Mouse (Mus musculus) midbrain, postnatal 0 days (tissue): Measurements from ENCODE around the gene Sytl3. TPM values are rescaled to one million over a fixed set of nuclear protein-coding genes. Genes with fewer than 3 reads are reported as not detected.
A peak's percentile ranks its signal among the peaks of the same experiment; 100 is the strongest.
"Not testable (repeated sequence)": the region's sequence is repeated elsewhere in the genome, so short reads cannot be mapped to it uniquely, and the experiment has no call there.

ENCODE experiments used
- ATAC-seq: fragments of 200-750 bp; cut with Nextera tagmentation; 2 replicates; pipeline ENCODE4 v1.8.0; 2017; ENCODE audit warnings: moderate number of reproducible peaks, mild to moderate bottlenecking, moderate TSS enrichment, moderate library complexity; ENCODE audit not compliant: low FRiP score
- DNase-seq: peaks from one replicate; pipeline ENCODE4 v3.0.0-alpha.2; 2015; ENCODE audit warnings: low spot score
- H3K27ac ChIP-seq: fragments of 300-500 bp; sonication (generic); 2 replicates; pipeline ENCODE4 v1.5.1; 2014; ENCODE audit warnings: low read depth, mild to moderate bottlenecking, low read length, mixed read lengths
- H3K27me3 ChIP-seq: fragments of 300-500 bp; sonication (generic); 2 replicates; pipeline ENCODE4 v1.6.1; 2014; ENCODE audit warnings: low read length, control low read depth, mixed read lengths; ENCODE audit not compliant: insufficient read depth
- H3K36me3 ChIP-seq: fragments of 300-500 bp; sonication (generic); 2 replicates; pipeline ENCODE4 v1.6.1; 2014; ENCODE audit warnings: low read length, control low read depth, mixed read lengths; ENCODE audit not compliant: insufficient read depth
- H3K4me1 ChIP-seq: fragments of 300-500 bp; sonication (generic); 2 replicates; pipeline ENCODE4 v1.6.1; 2014; ENCODE audit warnings: mild to moderate bottlenecking, control low read depth, antibody characterized with exemption, low read length, mixed read lengths; ENCODE audit not compliant: insufficient read depth
- H3K4me2 ChIP-seq: fragments of 300-500 bp; sonication (generic); 2 replicates; pipeline ENCODE4 v1.6.1; 2014; ENCODE audit warnings: low read depth, mild to moderate bottlenecking, low read length, mixed read lengths; ENCODE audit not compliant: poor library complexity, severe bottlenecking
- H3K4me3 ChIP-seq: fragments of 300-500 bp; sonication (generic); 2 replicates; pipeline ENCODE4 v1.5.1; 2014; ENCODE audit warnings: low read depth, mild to moderate bottlenecking, low read length, moderate library complexity
- H3K9ac ChIP-seq: fragments of 300-500 bp; sonication (generic); replicated peaks from 2 replicates; pipeline ENCODE4 v1.6.1; 2014; ENCODE audit warnings: mild to moderate bottlenecking, low read length, moderate library complexity, mixed read lengths; ENCODE audit not compliant: poor library complexity, severe bottlenecking
- H3K9me3 ChIP-seq: fragments of 300-500 bp; sonication (generic); 2 replicates; pipeline ENCODE4 v1.6.1; 2016; ENCODE audit warnings: low read length, control low read depth
- CTCF ChIP-seq: IDR thresholded peaks from 2 replicates; pipeline ENCODE4 v1.5.1; 2016; ENCODE audit warnings: antibody characterized with exemption, mild to moderate bottlenecking
- WGBS: fragments of 180-500 bp; shearing (Covaris S2); extraction: QIAGEN DNeasy Blood & Tissue Kit; methylation state at CpG from one replicate; pipeline ENCODE4 v1.1.7; 2014; 5-methylcytosine and 5-hydroxymethylcytosine counted together
- polyA plus RNA-seq: library from polyadenylated mRNA; unstranded; fragments of >200 nt; fragmentation: Nextera tagmentation; extraction: Ambion mirVana; gene quantifications from 2 replicates; pipeline ENCODE4 v1.2.1, GENCODE M21; 2015
- total RNA-seq: library from RNA; depleted of rRNA; stranded (reverse); fragments of >200 nt; gene quantifications from 2 replicates; pipeline ENCODE4 v1.2.3, GENCODE M21; 2014

The Sytl3 gene
- total and polyA plus RNA-seq, 2 experiments from 2014 or later: 0.65 TPM; not detected in 1

DNA sequence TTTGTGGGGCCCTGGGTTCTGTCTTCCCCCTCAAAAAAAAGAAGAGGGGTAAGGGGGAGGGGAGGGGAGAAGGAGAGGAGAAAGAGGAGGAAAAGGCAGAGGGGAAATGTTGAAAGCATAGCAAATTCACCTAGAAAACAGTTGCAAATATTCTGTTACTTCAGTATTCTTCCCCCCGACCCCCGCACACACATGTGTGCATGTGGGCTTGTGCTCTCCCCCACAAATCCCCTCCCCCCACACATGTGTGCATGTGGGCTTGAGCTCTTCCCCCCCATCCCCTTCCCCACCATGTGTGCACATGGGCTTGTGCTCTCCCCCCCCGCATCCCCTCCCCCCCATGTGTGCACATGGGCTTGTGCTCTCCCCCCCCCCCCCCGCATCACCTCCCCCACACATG lies 30.5 kb downstream of the Sytl3 start:
- not testable (repeated sequence) for DNase-seq, H3K27ac ChIP-seq, H3K36me3 ChIP-seq, H3K9me3 ChIP-seq, H3K4me3 ChIP-seq, H3K4me1 ChIP-seq, ATAC-seq, H3K27me3 ChIP-seq, H3K9ac ChIP-seq, H3K4me2 ChIP-seq
- WGBS: 88% methylated on average over 2 of the region's 4 CpGs

DNA sequence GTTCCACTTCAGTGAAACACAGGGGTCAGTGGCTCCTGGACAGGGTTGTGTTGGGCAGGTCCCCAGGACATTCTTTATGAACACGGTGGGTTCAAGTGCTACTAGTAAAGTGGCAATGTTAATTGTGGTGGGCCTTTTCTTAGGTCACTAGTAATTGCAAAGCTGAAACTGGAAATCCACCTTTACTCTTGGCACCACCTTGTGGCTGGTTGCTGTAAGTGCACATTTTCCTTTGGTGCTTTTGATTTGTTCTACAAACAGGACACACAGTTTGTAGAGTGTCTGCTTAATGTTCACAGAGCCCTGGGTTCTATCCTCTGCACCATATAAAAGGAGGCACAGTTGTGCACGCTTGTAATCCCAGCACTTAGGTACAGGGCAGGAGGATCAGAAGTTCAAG lies 32.7 kb downstream of the Sytl3 start:
- H3K9ac ChIP-seq, H3K9me3 ChIP-seq, ATAC-seq, H3K4me2 ChIP-seq, H3K4me3 ChIP-seq, H3K27ac ChIP-seq, H3K36me3 ChIP-seq, H3K4me1 ChIP-seq, H3K27me3 ChIP-seq: not testable (repeated sequence)
- 8% methylated on average over 2 of the region's 2 CpGs for WGBS
- peak; percentile 84 for TF ChIP-seq CTCF
- DNase-seq: peak; percentile 60

GRCm38 (mm10) chr17:6695712-6696111 lies 36.8 kb downstream of the Sytl3 start:
- not testable (repeated sequence) for ATAC-seq, H3K9ac ChIP-seq, H3K36me3 ChIP-seq, H3K27ac ChIP-seq, H3K9me3 ChIP-seq, DNase-seq, H3K4me3 ChIP-seq, H3K4me2 ChIP-seq, H3K27me3 ChIP-seq, H3K4me1 ChIP-seq
- 74% methylated on average over 9 of the region's 9 CpGs for WGBS

GRCm38 (mm10) chr17:6696521-6696920 lies 37.6 kb downstream of the Sytl3 start:
- not testable (repeated sequence) for H3K4me2 ChIP-seq, H3K4me1 ChIP-seq, H3K9me3 ChIP-seq, DNase-seq, H3K4me3 ChIP-seq, ATAC-seq, H3K27ac ChIP-seq, H3K9ac ChIP-seq, H3K36me3 ChIP-seq, H3K27me3 ChIP-seq
- WGBS: 59% methylated on average over 8 of the region's 8 CpGs

DNA sequence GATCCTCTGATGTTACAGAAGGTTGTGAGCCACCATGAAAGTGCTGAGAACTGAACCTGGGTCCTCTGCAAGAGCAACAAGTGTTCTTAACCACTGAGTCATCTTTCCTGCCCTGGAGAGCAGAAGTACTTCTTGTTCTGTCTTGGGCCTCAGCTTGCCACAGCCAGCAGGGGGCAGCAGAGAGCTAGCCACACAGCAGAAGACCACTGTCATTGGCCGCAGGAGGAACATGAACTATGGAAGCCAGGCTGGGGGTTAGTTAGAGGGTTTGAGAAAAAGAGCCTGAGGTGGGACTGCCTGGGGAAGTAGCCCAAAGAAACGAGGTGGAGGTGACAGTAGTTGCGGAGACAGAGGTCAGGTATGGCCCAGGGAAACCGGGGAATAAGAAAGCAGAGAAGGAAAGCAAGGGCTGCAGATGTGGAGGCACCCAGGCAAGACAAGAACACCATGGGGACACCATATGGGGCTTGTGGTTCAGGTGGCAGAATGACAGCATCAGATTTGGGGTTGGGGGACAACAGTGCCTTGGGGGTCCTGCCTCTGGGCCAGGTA lies 38.4 kb downstream of the Sytl3 start:
- not testable (repeated sequence) for DNase-seq, H3K27me3 ChIP-seq, H3K4me2 ChIP-seq, H3K36me3 ChIP-seq, H3K9me3 ChIP-seq, H3K4me3 ChIP-seq, H3K9ac ChIP-seq, H3K4me1 ChIP-seq, H3K27ac ChIP-seq
- 68% methylated on average over 2 of the region's 4 CpGs for WGBS
- peak; percentile 61; the same call in 1 of the 2 replicates for ATAC-seq
- peak; percentile 61 for TF ChIP-seq CTCF

DNA sequence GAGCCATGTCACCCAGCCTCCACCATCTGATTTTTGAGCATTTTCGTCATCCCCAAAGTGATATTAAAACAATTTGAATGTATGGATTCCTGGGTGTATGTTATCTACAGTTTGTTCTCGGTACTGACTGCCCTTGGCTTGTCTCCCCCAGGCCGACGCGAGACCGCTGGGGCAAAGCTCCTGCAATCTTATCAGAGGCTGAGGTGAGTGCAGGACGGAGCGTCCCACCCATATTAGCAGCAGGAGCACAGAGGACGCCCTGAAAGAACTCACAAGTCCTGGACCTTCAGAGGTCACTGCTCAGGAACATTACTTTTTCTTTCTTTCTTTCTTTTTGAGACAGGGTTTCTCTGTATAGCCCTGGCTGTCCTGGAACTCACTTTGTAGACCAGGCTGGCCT lies 40.6 kb downstream of the Sytl3 start:
- not testable (repeated sequence) for ATAC-seq, H3K4me1 ChIP-seq, DNase-seq, H3K36me3 ChIP-seq, H3K27ac ChIP-seq, H3K27me3 ChIP-seq, H3K4me3 ChIP-seq, H3K9ac ChIP-seq, H3K9me3 ChIP-seq, H3K4me2 ChIP-seq
- 96% methylated on average over 8 of the region's 9 CpGs for WGBS

GRCm38 (mm10) chr17:6700077-6700476 lies 41.2 kb downstream of the Sytl3 start:
- not testable (repeated sequence) for H3K4me3 ChIP-seq, H3K27ac ChIP-seq, ATAC-seq, H3K9ac ChIP-seq, H3K4me2 ChIP-seq, H3K4me1 ChIP-seq, H3K9me3 ChIP-seq, H3K36me3 ChIP-seq, DNase-seq, H3K27me3 ChIP-seq
- WGBS: 74% methylated on average over 3 of the region's 7 CpGs

- DNase-seq, H3K36me3 ChIP-seq, H3K4me1 ChIP-seq, H3K27ac ChIP-seq, H3K9ac ChIP-seq, H3K9me3 ChIP-seq, ATAC-seq, H3K27me3 ChIP-seq, H3K4me3 ChIP-seq, H3K4me2 ChIP-seq: not testable (repeated sequence)
- WGBS: 32% methylated on average over 2 of the region's 8 CpGs
Observed at GRCm38 (mm10) chr17:6702625-6703221, 43.8 kb downstream of the Sytl3 start.
